Mouse (Mus musculus) brain, embryonic 14.5 days (tissue): ENCODE measurements around the gene Nsmce4a.

Experiments used
- CTCF ChIP-seq: fragments of 200-500 bp; IDR thresholded peaks from 2 replicates; pipeline ENCODE4 v1.5.1; 2012; ENCODE audit warnings: inconsistent platforms, mild to moderate bottlenecking, moderate library complexity, borderline replicate concordance; ENCODE audit not compliant: insufficient read depth, insufficient read length; ENCODE audit errors: extremely low read depth
- POLR2A ChIP-seq: fragments of 200-500 bp; IDR thresholded peaks from 2 replicates; pipeline ENCODE4 v1.6.1; 2012; ENCODE audit warnings: mild to moderate bottlenecking, inconsistent platforms, borderline replicate concordance; ENCODE audit not compliant: poor library complexity, insufficient read depth, insufficient read length, severe bottlenecking; ENCODE audit errors: extremely low read depth

DNA sequence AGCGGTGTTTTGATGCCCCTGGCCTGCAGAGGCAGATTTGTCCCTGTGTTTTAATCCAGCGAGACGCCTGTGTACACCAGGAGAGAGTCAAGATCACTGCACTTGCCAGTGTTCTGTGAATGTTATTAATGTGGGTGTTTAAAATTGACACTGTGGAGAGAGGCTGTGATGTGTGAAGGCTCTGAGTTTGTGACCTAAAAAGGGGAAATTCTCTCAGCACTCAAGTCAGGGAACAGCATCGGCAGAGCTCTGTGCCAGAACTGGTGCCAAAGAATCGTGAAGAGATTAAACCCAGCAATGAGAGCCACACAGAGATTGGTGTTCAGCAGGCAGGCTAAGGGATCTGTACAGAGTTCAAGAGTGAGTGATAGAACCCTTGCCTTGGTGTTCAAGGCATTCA is 17.3 kb downstream of the Nsmce4a start:
- no peak for TF ChIP-seq CTCF
- no peak for TF ChIP-seq POLR2A
